Mouse (Mus musculus): ENCODE results near the gene N4bp3.
A peak's percentile ranks its signal among the peaks of the same experiment; 100 is the strongest.
"Not testable (repeated sequence)": the region's sequence is repeated elsewhere in the genome, so short reads cannot be mapped to it uniquely, and the experiment has no call there.

N4bp3 gene

GRCm38 (mm10) chr11:51653736-51654135 lies 3.1 kb upstream of the N4bp3 start:
- no peak for DNase-seq (ENCODE audit: low read depth, low spot score)

GRCm38 (mm10) chr11:51652889-51653418 lies 2.3 kb upstream of the N4bp3 start:
- DNase-seq (ENCODE audit: low read depth, low spot score): no peak

GRCm38 (mm10) chr11:51650261-51650660 lies 381 bp downstream of the N4bp3 start:
- DNase-seq (ENCODE audit: low read depth, low spot score): no peak

GRCm38 (mm10) chr11:51649889-51650199 lies 798 bp downstream of the N4bp3 start:
- no peak for DNase-seq (ENCODE audit: low read depth, low spot score)

- no peak for DNase-seq (ENCODE audit: low read depth, low spot score)
Observed at GRCm38 (mm10) chr11:51649111-51649888, 1.3 kb downstream of the N4bp3 start.

GRCm38 (mm10) chr11:51648566-51648965 lies 2.1 kb downstream of the N4bp3 start:
- no peak for DNase-seq (ENCODE audit: low read depth, low spot score)

- DNase-seq (ENCODE audit: low read depth, low spot score): no peak
Observed at GRCm38 (mm10) chr11:51646751-51647667, 3.6 kb downstream of the N4bp3 start.

- no peak for DNase-seq (ENCODE audit: low read depth, low spot score)
Observed at GRCm38 (mm10) chr11:51646245-51646644, 4.4 kb downstream of the N4bp3 start.

- DNase-seq (ENCODE audit: low read depth, low spot score): no peak
Observed at GRCm38 (mm10) chr11:51645293-51645692, 5.3 kb downstream of the N4bp3 start.

- no peak for DNase-seq (ENCODE audit: low read depth, low spot score)
Observed at GRCm38 (mm10) chr11:51644217-51644616, 6.4 kb downstream of the N4bp3 start.

GRCm38 (mm10) chr11:51643761-51644160 lies 6.9 kb downstream of the N4bp3 start:
- DNase-seq (ENCODE audit: low read depth, low spot score): no peak

- no peak for DNase-seq (ENCODE audit: low read depth, low spot score)
Observed at GRCm38 (mm10) chr11:51643202-51643601, 7.4 kb downstream of the N4bp3 start.

- DNase-seq (ENCODE audit: low read depth, low spot score): no peak
Observed at GRCm38 (mm10) chr11:51640748-51641147, 9.9 kb downstream of the N4bp3 start.

- DNase-seq (ENCODE audit: low read depth, low spot score): no peak
Observed at GRCm38 (mm10) chr11:51638497-51638896, 12.1 kb downstream of the N4bp3 start.

GRCm38 (mm10) chr11:51637971-51638414 lies 12.6 kb downstream of the N4bp3 start:
- DNase-seq (ENCODE audit: low read depth, low spot score): no peak

- peak; percentile 86 for DNase-seq (ENCODE audit: low read depth, low spot score)
Observed at GRCm38 (mm10) chr11:51636323-51636684, 14.3 kb downstream of the N4bp3 start.

- DNase-seq (ENCODE audit: low read depth, low spot score): peak; percentile 87
Observed at GRCm38 (mm10) chr11:51635525-51636322, 14.9 kb downstream of the N4bp3 start, which contains the start of gene Rmnd5b. Rmnd5b (minus strand) TSS chr11:51635896.

GRCm38 (mm10) chr11:51635127-51635524 lies 15.5 kb downstream of the N4bp3 start:
- DNase-seq (ENCODE audit: low read depth, low spot score): no peak

GRCm38 (mm10) chr11:51633721-51634120 lies 16.9 kb downstream of the N4bp3 start:
- DNase-seq (ENCODE audit: low read depth, low spot score): no peak

GRCm38 (mm10) chr11:51633200-51633599 lies 17.4 kb downstream of the N4bp3 start:
- DNase-seq (ENCODE audit: low read depth, low spot score): not testable (repeated sequence)

- no peak for DNase-seq (ENCODE audit: low read depth, low spot score)
Observed at GRCm38 (mm10) chr11:51632130-51632753, 18.4 kb downstream of the N4bp3 start.

Data from 3T3-L1 (cell line).